Mouse (Mus musculus) olfactory bulb, adult 2 months (tissue): Measurements from ENCODE around the gene Exo1.

Experiments
- CTCF ChIP-seq: fragments of 200-500 bp; IDR thresholded peaks from 2 replicates; pipeline ENCODE4 v1.5.1; 2012; ENCODE audit warnings: low read depth, mild to moderate bottlenecking, low read length, moderate library complexity; ENCODE audit not compliant: insufficient read depth
- POLR2A ChIP-seq: fragments of 200-500 bp; IDR thresholded peaks from 2 replicates; pipeline ENCODE4 v1.6.1; 2012; ENCODE audit warnings: mild to moderate bottlenecking, low read depth, low read length, moderate library complexity; ENCODE audit not compliant: insufficient read depth

DNA sequence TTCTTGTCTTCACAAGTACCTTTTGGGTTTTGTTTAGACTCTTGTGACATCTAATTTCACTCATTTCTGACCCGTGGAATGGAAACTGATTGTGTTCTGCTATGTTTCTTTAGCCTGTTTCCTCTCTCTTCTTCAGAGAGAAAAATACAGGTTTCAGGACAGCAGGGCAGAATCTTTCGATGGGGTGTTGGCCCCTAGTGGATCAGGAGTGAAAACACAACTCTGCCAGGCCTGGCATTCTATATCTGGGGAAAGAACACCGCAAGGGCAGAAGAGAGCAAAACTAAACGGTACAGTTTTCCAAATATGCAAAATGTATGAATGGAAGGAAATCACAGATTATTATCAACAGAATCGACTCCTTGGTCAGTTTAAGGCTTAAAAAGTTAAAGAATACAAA is 12.8 kb upstream of the Exo1 start:
- TF ChIP-seq POLR2A, result no peak
- TF ChIP-seq CTCF, result no peak
